Mouse (Mus musculus): ENCODE data around the gene Polg. TPM values are rescaled to one million over a fixed set of nuclear protein-coding genes. Genes with fewer than 3 reads are reported as not detected.

The Polg gene
- polyA plus RNA-seq, 1 experiment from 2014 or later, result 24.2 TPM

- Histone ChIP-seq H3K4me2 (no peak overlapping the region), H3K4me1 (no peaks in the 10 kb centered on the region), H3K9me3 (replicated peaks) (no peaks in the 10 kb centered on the region), H3K4me3 (replicated peaks) (no peak overlapping the region), H3K27ac (replicated peaks) (no peak overlapping the region), H3K36me3 (no peaks in the 10 kb centered on the region), H3K9ac (replicated peaks) (no peak overlapping the region), H3K27me3 (replicated peaks) (no peaks in the 10 kb centered on the region)
- 80% methylated on average over 5 of the region's 5 CpGs for WGBS
- ATAC-seq (ENCODE audit: low FRiP score), result no peak
Observed at GRCm38 (mm10) chr7:79474831-79475399, 8.8 kb upstream of the Polg start.

GRCm38 (mm10) chr7:79473496-79474194 lies 7.5 kb upstream of the Polg start:
- Histone ChIP-seq H3K4me3 (replicated peaks) (no peak overlapping the region), H3K9ac (replicated peaks) (no peak overlapping the region), H3K27me3 (replicated peaks) (no peaks in the 10 kb centered on the region), H3K4me1 (no peaks in the 10 kb centered on the region), H3K4me2 (no peak overlapping the region), H3K27ac (replicated peaks) (no peak overlapping the region), H3K9me3 (replicated peaks) (no peaks in the 10 kb centered on the region), H3K36me3 (no peaks in the 10 kb centered on the region)
- ATAC-seq (ENCODE audit: low FRiP score), result no peak
- WGBS, result 90% methylated on average over 9 of the region's 9 CpGs

- Histone ChIP-seq H3K27me3 (replicated peaks) (no peaks in the 10 kb centered on the region), H3K36me3 (no peaks in the 10 kb centered on the region), H3K9me3 (replicated peaks) (no peaks in the 10 kb centered on the region), H3K4me1 (peaks cover 3% of the 10 kb centered on the region), H3K4me2 (no peak overlapping the region), H3K27ac (replicated peaks) (no peak overlapping the region), H3K9ac (replicated peaks) (no peak overlapping the region), H3K4me3 (replicated peaks) (no peak overlapping the region)
- 61% methylated on average over 2 of the region's 2 CpGs for WGBS
- ATAC-seq (ENCODE audit: low FRiP score), result no peak
Observed at GRCm38 (mm10) chr7:79472792-79473191, 6.6 kb upstream of the Polg start.

GRCm38 (mm10) chr7:79471436-79471835 lies 5.3 kb upstream of the Polg start:
- no peak for ATAC-seq (ENCODE audit: low FRiP score)
- Histone ChIP-seq H3K27me3 (replicated peaks) (no peaks in the 10 kb centered on the region), H3K4me1 (peaks cover 17% of the 10 kb centered on the region), H3K4me2 (no peak overlapping the region), H3K4me3 (replicated peaks) (no peak overlapping the region), H3K9ac (replicated peaks) (no peak overlapping the region), H3K36me3 (no peaks in the 10 kb centered on the region), H3K9me3 (replicated peaks) (no peaks in the 10 kb centered on the region), H3K27ac (replicated peaks) (no peak overlapping the region)
- 72% methylated on average over 7 of the region's 7 CpGs for WGBS

- WGBS, result 71% methylated on average over 3 of the region's 3 CpGs
- Histone ChIP-seq H3K9me3 (replicated peaks) (no peaks in the 10 kb centered on the region), H3K9ac (replicated peaks) (no peak overlapping the region), H3K4me1 (peaks cover 17% of the 10 kb centered on the region), H3K27me3 (replicated peaks) (no peaks in the 10 kb centered on the region), H3K4me3 (replicated peaks) (no peak overlapping the region), H3K36me3 (no peaks in the 10 kb centered on the region), H3K4me2 (no peak overlapping the region), H3K27ac (replicated peaks) (no peak overlapping the region)
- no peak for ATAC-seq (ENCODE audit: low FRiP score)
Observed at GRCm38 (mm10) chr7:79470718-79471117, 4.6 kb upstream of the Polg start.

GRCm38 (mm10) chr7:79469766-79470165 lies 3.6 kb upstream of the Polg start:
- Histone ChIP-seq H3K9ac (replicated peaks) (no peak overlapping the region), H3K4me3 (replicated peaks) (no peak overlapping the region), H3K4me2 (no peak overlapping the region), H3K9me3 (replicated peaks) (no peaks in the 10 kb centered on the region), H3K4me1 (peaks cover 23% of the 10 kb centered on the region), H3K27ac (replicated peaks) (no peak overlapping the region), H3K36me3 (no peaks in the 10 kb centered on the region), H3K27me3 (replicated peaks) (no peaks in the 10 kb centered on the region)
- 87% methylated on average over 5 of the region's 5 CpGs for WGBS
- no peak for ATAC-seq (ENCODE audit: low FRiP score)

- Histone ChIP-seq H3K4me1 (peaks cover 31% of the 10 kb centered on the region), H3K36me3 (no peaks in the 10 kb centered on the region), H3K9ac (replicated peaks) (no peak overlapping the region), H3K27ac (replicated peaks) (no peak overlapping the region), H3K4me2 (no peak overlapping the region), H3K4me3 (replicated peaks) (no peak overlapping the region), H3K9me3 (replicated peaks) (no peaks in the 10 kb centered on the region), H3K27me3 (replicated peaks) (no peaks in the 10 kb centered on the region)
- ATAC-seq (ENCODE audit: low FRiP score), result no peak
- WGBS, result 81% methylated on average over 8 of the region's 8 CpGs
Observed at GRCm38 (mm10) chr7:79468994-79469393, 2.8 kb upstream of the Polg start.

- Histone ChIP-seq H3K4me3 (replicated peaks) (peak overlapping the region; percentile 24), H3K9ac (replicated peaks) (no peak overlapping the region), H3K27me3 (replicated peaks) (no peaks in the 10 kb centered on the region), H3K27ac (replicated peaks) (no peak overlapping the region), H3K4me2 (peak overlapping the region; percentile 94), H3K4me1 (peaks cover 38% of the 10 kb centered on the region), H3K36me3 (0 out of 2 replicates have a peak, but pooled peaks cover 4% of the 10 kb centered on the region), H3K9me3 (replicated peaks) (no peaks in the 10 kb centered on the region)
- ATAC-seq (ENCODE audit: low FRiP score), result no peak
- 17% methylated on average over 4 of the region's 6 CpGs for WGBS
Observed at GRCm38 (mm10) chr7:79467951-79468350, 1.8 kb upstream of the Polg start.

GRCm38 (mm10) chr7:79465461-79466044 lies 609 bp downstream of the Polg start:
- Histone ChIP-seq H3K9ac (replicated peaks) (peak overlapping the region; percentile 78), H3K4me3 (replicated peaks) (peak overlapping the region; percentile 89), H3K4me1 (peaks cover 41% of the 10 kb centered on the region), H3K36me3 (peaks cover 23% of the 10 kb centered on the region), H3K4me2 (peak overlapping the region; percentile 94), H3K27me3 (replicated peaks) (no peaks in the 10 kb centered on the region), H3K9me3 (replicated peaks) (no peaks in the 10 kb centered on the region), H3K27ac (replicated peaks) (peak overlapping the region; percentile 87)
- peak; percentile 48; the same call in 1 of the 2 replicates for ATAC-seq (ENCODE audit: low FRiP score)
- under 1% methylated on average over 45 of the region's 47 CpGs for WGBS

GRCm38 (mm10) chr7:79464776-79465420 lies 1.3 kb downstream of the Polg start:
- Histone ChIP-seq H3K4me3 (replicated peaks) (peak overlapping the region; percentile 89), H3K27me3 (replicated peaks) (no peaks in the 10 kb centered on the region), H3K36me3 (peaks cover 30% of the 10 kb centered on the region), H3K4me2 (peak overlapping the region; percentile 94), H3K27ac (replicated peaks) (no peak overlapping the region), H3K4me1 (peaks cover 41% of the 10 kb centered on the region), H3K9ac (replicated peaks) (peak overlapping the region; percentile 78), H3K9me3 (replicated peaks) (no peaks in the 10 kb centered on the region)
- WGBS, result 5% methylated on average over 45 of the region's 47 CpGs
- ATAC-seq (ENCODE audit: low FRiP score), result no peak

GRCm38 (mm10) chr7:79463376-79464077 lies 2.6 kb downstream of the Polg start:
- Histone ChIP-seq H3K9me3 (replicated peaks) (no peaks in the 10 kb centered on the region), H3K4me2 (peak overlapping the region; percentile 94), H3K27ac (replicated peaks) (no peak overlapping the region), H3K27me3 (replicated peaks) (no peaks in the 10 kb centered on the region), H3K36me3 (peaks cover 44% of the 10 kb centered on the region), H3K9ac (replicated peaks) (no peak overlapping the region), H3K4me1 (peaks cover 41% of the 10 kb centered on the region), H3K4me3 (replicated peaks) (0 out of 2 replicates have a peak overlapping the region, but pooled peaks have one; percentile 0)
- no peak for ATAC-seq (ENCODE audit: low FRiP score)
- 89% methylated on average over 11 of the region's 11 CpGs for WGBS

Data from neural tube, embryonic 15.5 days (tissue).